Mouse (Mus musculus): ENCODE measurements around the gene Tmem125. TPM values are rescaled to one million over a fixed set of nuclear protein-coding genes. Genes with fewer than 3 reads are reported as not detected.

The Tmem125 gene
- 15.7 TPM for polyA plus RNA-seq (2015; fragmentation: Illumina TruSeq; extraction: RNeasy Lipid Tissue Mini Kit (QIAGEN cat#74804); ENCODE audit: low read depth, low replicate concordance)

GRCm38 (mm10) chr4:118543592-118544260 lies at the start of gene Tmem125:
TSS of gene Tmem125 (minus strand) at chr4:118544044.

GRCm38 (mm10) chr4:118526408-118527334 lies 17.2 kb downstream of the Tmem125 start, which contains the start of gene 2610528J11Rik:
TSS of gene 2610528J11Rik (plus strand) at chr4:118526999.

Other genes with a start within 250 kb of the Tmem125 start
- 19.7 TPM for gene Szt2, start 134.8 kb downstream of the Tmem125 start, polyA plus RNA-seq (2015; fragmentation: Illumina TruSeq; extraction: RNeasy Lipid Tissue Mini Kit (QIAGEN cat#74804); ENCODE audit: low read depth, low replicate concordance)
- 53.8 TPM for gene Med8, start 134.7 kb downstream of the Tmem125 start, polyA plus RNA-seq (2015; fragmentation: Illumina TruSeq; extraction: RNeasy Lipid Tissue Mini Kit (QIAGEN cat#74804); ENCODE audit: low read depth, low replicate concordance)
- gene Elovl1, start 116.0 kb downstream of the Tmem125 start, polyA plus RNA-seq (2015; fragmentation: Illumina TruSeq; extraction: RNeasy Lipid Tissue Mini Kit (QIAGEN cat#74804); ENCODE audit: low read depth, low replicate concordance): 28.2 TPM
- gene Cdc20, start 106.7 kb downstream of the Tmem125 start, polyA plus RNA-seq (2015; fragmentation: Illumina TruSeq; extraction: RNeasy Lipid Tissue Mini Kit (QIAGEN cat#74804); ENCODE audit: low read depth, low replicate concordance): 2.2 TPM
- 0.62 TPM for gene Mpl, start 86.5 kb downstream of the Tmem125 start, polyA plus RNA-seq (2015; fragmentation: Illumina TruSeq; extraction: RNeasy Lipid Tissue Mini Kit (QIAGEN cat#74804); ENCODE audit: low read depth, low replicate concordance)
- 7.1 TPM for gene Tie1, start 54.0 kb downstream of the Tmem125 start, polyA plus RNA-seq (2015; fragmentation: Illumina TruSeq; extraction: RNeasy Lipid Tissue Mini Kit (QIAGEN cat#74804); ENCODE audit: low read depth, low replicate concordance)
- gene 2610528J11Rik, start 17.0 kb downstream of the Tmem125 start, polyA plus RNA-seq (2015; fragmentation: Illumina TruSeq; extraction: RNeasy Lipid Tissue Mini Kit (QIAGEN cat#74804); ENCODE audit: low read depth, low replicate concordance): not detected
- 0.67 TPM for gene Cfap57, start 76.7 kb upstream of the Tmem125 start, polyA plus RNA-seq (2015; fragmentation: Illumina TruSeq; extraction: RNeasy Lipid Tissue Mini Kit (QIAGEN cat#74804); ENCODE audit: low read depth, low replicate concordance)
- gene Ebna1bp2, start 76.8 kb upstream of the Tmem125 start, polyA plus RNA-seq (2015; fragmentation: Illumina TruSeq; extraction: RNeasy Lipid Tissue Mini Kit (QIAGEN cat#74804); ENCODE audit: low read depth, low replicate concordance): 60.0 TPM
- gene Olfr62, start 114.9 kb upstream of the Tmem125 start, polyA plus RNA-seq (2015; fragmentation: Illumina TruSeq; extraction: RNeasy Lipid Tissue Mini Kit (QIAGEN cat#74804); ENCODE audit: low read depth, low replicate concordance): not detected
- gene Olfr1342, start 148.7 kb upstream of the Tmem125 start, polyA plus RNA-seq (2015; fragmentation: Illumina TruSeq; extraction: RNeasy Lipid Tissue Mini Kit (QIAGEN cat#74804); ENCODE audit: low read depth, low replicate concordance): not detected
- gene Olfr1341, start 159.5 kb upstream of the Tmem125 start, polyA plus RNA-seq (2015; fragmentation: Illumina TruSeq; extraction: RNeasy Lipid Tissue Mini Kit (QIAGEN cat#74804); ENCODE audit: low read depth, low replicate concordance): not detected
- gene Olfr1340, start 176.1 kb upstream of the Tmem125 start, polyA plus RNA-seq (2015; fragmentation: Illumina TruSeq; extraction: RNeasy Lipid Tissue Mini Kit (QIAGEN cat#74804); ENCODE audit: low read depth, low replicate concordance): not detected
- gene Olfr1339, start 188.1 kb upstream of the Tmem125 start, polyA plus RNA-seq (2015; fragmentation: Illumina TruSeq; extraction: RNeasy Lipid Tissue Mini Kit (QIAGEN cat#74804); ENCODE audit: low read depth, low replicate concordance): not detected
- gene Olfr1338, start 214.7 kb upstream of the Tmem125 start, polyA plus RNA-seq (2015; fragmentation: Illumina TruSeq; extraction: RNeasy Lipid Tissue Mini Kit (QIAGEN cat#74804); ENCODE audit: low read depth, low replicate concordance): not detected
- gene Olfr1337, start 238.5 kb upstream of the Tmem125 start, polyA plus RNA-seq (2015; fragmentation: Illumina TruSeq; extraction: RNeasy Lipid Tissue Mini Kit (QIAGEN cat#74804); ENCODE audit: low read depth, low replicate concordance): not detected